Mouse (Mus musculus) embryonic facial prominence, embryonic 14.5 days (tissue): ENCODE measurements around the gene Plk2. TPM values are rescaled to one million over a fixed set of nuclear protein-coding genes. Genes with fewer than 3 reads are reported as not detected.

Source experiments
- ATAC-seq: fragments of 200-750 bp; cut with Nextera tagmentation; 2 replicates; pipeline ENCODE4 v1.8.0; 2017; ENCODE audit warnings: low read depth, moderate number of reproducible peaks, moderate TSS enrichment
- DNase-seq: peaks from one replicate; pipeline ENCODE4 v3.0.0-alpha.2; 2015; ENCODE audit warnings: low spot score
- H3K27ac ChIP-seq: fragments of 300-500 bp; sonication (generic); replicated peaks from 2 replicates; pipeline ENCODE4 v1.5.1; 2014; ENCODE audit warnings: low read depth, mild to moderate bottlenecking, low read length, moderate library complexity
- H3K27me3 ChIP-seq: fragments of 300-500 bp; sonication (generic); replicated peaks from 2 replicates; pipeline ENCODE4 v1.6.1; 2014; ENCODE audit warnings: low read length; ENCODE audit not compliant: control insufficient read depth, insufficient read depth
- H3K36me3 ChIP-seq: fragments of 300-500 bp; sonication (generic); 2 replicates; pipeline ENCODE4 v1.6.1; 2014; ENCODE audit warnings: low read length, mixed read lengths; ENCODE audit not compliant: control insufficient read depth, insufficient read depth
- H3K4me1 ChIP-seq: fragments of 300-500 bp; sonication (generic); 2 replicates; pipeline ENCODE4 v1.6.1; 2014; ENCODE audit warnings: antibody characterized with exemption, low read length; ENCODE audit not compliant: control insufficient read depth, insufficient read depth
- H3K4me2 ChIP-seq: fragments of 300-500 bp; sonication (generic); 2 replicates; pipeline ENCODE4 v1.6.1; 2014; ENCODE audit warnings: low read depth, mild to moderate bottlenecking, low read length, moderate library complexity, mixed read lengths
- H3K4me3 ChIP-seq: fragments of 300-500 bp; sonication (generic); 2 replicates; pipeline ENCODE4 v1.5.1; 2014; ENCODE audit warnings: low read depth, mild to moderate bottlenecking, low read length
- H3K9ac ChIP-seq: fragments of 300-500 bp; sonication (generic); 2 replicates; pipeline ENCODE4 v1.6.1; 2014; ENCODE audit warnings: low read depth, mild to moderate bottlenecking, low read length, moderate library complexity, mixed read lengths
- H3K9me3 ChIP-seq: fragments of 300-500 bp; sonication (generic); 2 replicates; pipeline ENCODE4 v1.6.1; 2016; ENCODE audit warnings: low read length; ENCODE audit not compliant: control insufficient read depth
- WGBS: fragments of 180-500 bp; shearing (Covaris S2); extraction: QIAGEN DNeasy Blood & Tissue Kit; methylation state at CpG from one replicate; pipeline ENCODE4 v1.1.7; 2014; 5-methylcytosine and 5-hydroxymethylcytosine counted together
- polyA plus RNA-seq: library from polyadenylated mRNA; unstranded; fragments of >200 nt; fragmentation: Nextera tagmentation; extraction: Ambion mirVana; gene quantifications from 2 replicates; pipeline ENCODE4 v1.2.1, GENCODE M21; 2014

The Plk2 gene
- polyA plus RNA-seq, 1 experiment from 2014 or later = 97.9 TPM

DNA sequence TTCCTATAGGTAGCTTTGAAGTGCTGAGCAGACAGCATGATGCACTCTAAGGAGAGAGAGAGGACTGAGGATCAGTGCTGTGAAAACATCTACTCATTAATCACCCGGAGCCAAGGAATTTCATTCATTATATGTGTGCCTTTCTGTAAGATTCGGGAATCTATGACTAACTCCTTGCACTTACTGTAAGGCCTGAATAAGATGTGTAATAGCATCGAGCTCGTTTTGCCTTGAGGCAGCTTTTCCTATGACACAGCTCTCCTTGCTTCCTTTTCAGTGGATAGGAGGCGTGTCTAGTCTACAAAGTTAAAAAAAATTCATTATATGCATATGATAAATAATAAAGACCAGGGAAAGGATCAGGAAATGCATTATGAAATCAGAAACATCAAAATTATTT, 24.8 kb downstream of the Plk2 start:
- Histone ChIP-seq H3K36me3 (no peaks in the 10 kb centered on the region), H3K9ac (no peak overlapping the region), H3K4me3 (no peak overlapping the region), H3K4me2 (no peak overlapping the region), H3K4me1 (no peaks in the 10 kb centered on the region), H3K27me3 (no peaks in the 10 kb centered on the region), H3K9me3 (no peaks in the 10 kb centered on the region), H3K27ac (no peak overlapping the region)
- ATAC-seq = no peak
- DNase-seq = no peak
- 68% methylated on average over 5 of the region's 5 CpGs for WGBS

DNA sequence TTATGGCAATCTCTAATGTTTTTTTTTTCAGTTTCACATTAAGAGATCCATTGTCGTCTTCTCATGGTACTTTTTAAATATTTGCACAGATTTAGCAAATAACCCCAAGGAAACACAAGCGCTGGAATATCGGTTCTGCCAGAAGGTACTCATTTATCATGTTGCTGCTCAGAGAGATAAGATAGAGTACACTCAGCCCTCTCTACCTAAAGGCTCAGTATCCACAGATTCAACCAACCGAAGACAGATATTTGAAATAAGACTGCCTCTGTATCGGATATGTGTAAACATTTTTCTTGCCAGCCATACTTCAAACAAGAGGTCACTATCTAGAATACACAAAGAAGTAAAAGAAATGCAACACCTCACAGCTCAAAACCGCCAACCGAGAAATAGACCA, 27.6 kb downstream of the Plk2 start:
- no peak overlapping the region for H3K4me2 ChIP-seq

DNA sequence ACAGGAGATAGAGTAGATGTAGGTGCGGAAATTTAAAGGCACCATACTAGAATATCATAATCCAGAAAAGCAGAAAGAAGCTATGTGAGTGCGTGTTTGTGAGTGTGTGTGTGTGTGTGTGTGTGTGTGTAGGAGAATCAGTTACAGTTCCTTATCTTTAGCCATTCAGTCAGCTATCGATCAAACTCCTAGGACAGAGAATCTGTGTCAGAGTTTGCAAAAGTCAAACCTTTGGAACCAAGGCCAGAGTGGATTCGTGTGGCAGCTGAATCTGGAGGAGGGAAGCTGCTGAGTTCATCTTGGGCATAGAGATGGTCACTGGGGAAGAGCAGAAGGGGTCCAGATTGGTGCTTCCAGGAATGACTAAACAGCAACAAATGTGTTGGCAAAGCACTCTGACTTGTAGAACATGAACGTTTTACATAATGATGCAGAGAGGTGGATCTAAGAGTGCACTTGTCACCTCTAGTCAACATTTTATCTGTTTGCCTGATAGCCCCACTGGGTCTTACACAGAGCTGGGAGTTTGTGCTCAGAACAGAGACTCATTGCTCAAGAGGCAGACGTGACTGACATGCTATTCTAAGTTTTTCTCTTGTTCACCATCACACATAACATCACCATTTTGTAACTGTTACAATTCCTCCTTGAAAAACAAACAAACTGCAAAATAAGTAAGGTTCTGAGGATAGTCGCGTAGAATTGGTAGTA, 30.8 kb downstream of the Plk2 start:
- WGBS = 81% methylated on average over 8 of the region's 8 CpGs
- Histone ChIP-seq H3K9ac (no peak overlapping the region), H3K9me3 (no peaks in the 10 kb centered on the region), H3K36me3 (no peaks in the 10 kb centered on the region), H3K4me3 (no peak overlapping the region), H3K4me1 (no peaks in the 10 kb centered on the region), H3K27ac (no peak overlapping the region), H3K27me3 (no peaks in the 10 kb centered on the region), H3K4me2 (no peak overlapping the region)
- ATAC-seq (no peak), DNase-seq (no peak)

More for the DNA sequence above, 27.6 kb downstream of the Plk2 start:
- Histone ChIP-seq H3K9me3 (no peaks in the 10 kb centered on the region), H3K9ac (no peak overlapping the region), H3K27me3 (no peaks in the 10 kb centered on the region), H3K4me3 (no peak overlapping the region), H3K36me3 (no peaks in the 10 kb centered on the region), H3K4me1 (no peaks in the 10 kb centered on the region), H3K27ac (no peak overlapping the region)
- DNase-seq (no peak), ATAC-seq (no peak)
- 78% methylated on average over 7 of the region's 7 CpGs for WGBS

DNA sequence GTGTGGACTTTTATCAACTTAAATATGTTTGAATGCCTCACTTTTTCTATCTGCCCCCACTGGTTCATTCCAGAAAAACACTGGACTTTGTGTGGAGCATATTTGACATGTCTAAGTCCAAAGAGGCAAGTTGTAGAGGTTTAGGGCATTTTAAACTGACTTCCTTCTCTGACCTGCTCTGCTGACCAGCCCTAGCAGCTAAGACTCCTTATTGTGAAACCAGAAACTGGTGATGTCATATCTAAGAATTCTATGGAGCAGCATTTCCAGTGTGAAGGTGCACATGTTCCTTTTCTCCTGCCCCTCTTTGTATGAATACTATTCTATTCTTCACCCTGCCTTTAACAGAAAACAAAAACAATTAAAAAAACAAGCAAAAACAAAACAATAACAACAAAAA, 36.5 kb downstream of the Plk2 start:
- Histone ChIP-seq H3K9me3 (no peaks in the 10 kb centered on the region), H3K4me3 (no peak overlapping the region), H3K4me1 (no peaks in the 10 kb centered on the region), H3K27ac (no peak overlapping the region), H3K36me3 (no peaks in the 10 kb centered on the region), H3K4me2 (no peak overlapping the region), H3K9ac (no peak overlapping the region), H3K27me3 (no peaks in the 10 kb centered on the region)
- no peak for ATAC-seq
- DNase-seq = no peak

DNA sequence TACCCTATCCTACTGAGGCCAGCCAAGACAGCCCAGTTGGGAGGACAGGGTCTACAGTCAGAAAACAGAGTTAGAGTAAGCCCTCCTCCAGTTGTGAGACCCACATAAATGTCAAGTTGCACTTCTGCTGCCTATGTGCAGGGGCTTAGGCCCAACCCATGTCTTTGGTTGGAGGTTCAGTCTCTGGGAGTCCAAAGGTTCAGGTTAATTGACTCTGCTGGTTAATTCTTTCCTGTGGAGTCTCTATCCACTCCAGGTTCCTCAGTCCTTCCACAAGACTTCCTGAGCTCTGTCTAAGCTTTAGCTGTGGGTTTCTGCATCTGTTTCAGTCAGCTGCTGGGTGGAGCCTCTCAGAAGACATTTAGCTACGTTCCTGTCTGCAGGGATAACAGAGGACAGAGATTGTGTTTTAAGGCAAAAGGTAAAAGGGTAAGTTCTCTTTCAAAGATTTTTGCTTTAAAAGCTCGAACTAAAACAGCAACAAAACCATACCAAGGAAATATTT, 37.3 kb downstream of the Plk2 start:
- no peak overlapping the region for H3K4me2 ChIP-seq
- no peak for ATAC-seq

DNA sequence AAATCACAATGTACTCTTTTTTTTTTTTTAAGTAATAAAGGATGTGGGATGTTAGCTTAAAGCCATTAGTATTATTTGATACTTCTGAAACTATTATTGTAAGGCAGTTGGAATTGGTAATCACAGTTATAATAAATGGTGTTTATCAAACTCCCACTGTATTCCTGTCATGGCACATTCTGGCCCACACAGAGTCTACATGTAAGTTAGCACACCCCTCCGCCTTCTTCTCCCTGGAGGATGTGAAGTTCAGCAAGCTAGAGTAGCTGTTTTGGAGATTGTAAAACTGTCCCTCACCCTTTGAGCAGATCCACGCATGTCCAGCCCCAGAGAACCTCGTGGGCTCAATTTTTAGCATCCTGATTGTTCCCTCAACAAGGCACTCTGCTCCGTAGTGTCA, 37.8 kb downstream of the Plk2 start:
- H3K4me3 ChIP-seq = no peak overlapping the region
- no peaks in the 10 kb centered on the region for H3K36me3 ChIP-seq
- no peaks in the 10 kb centered on the region for H3K4me1 ChIP-seq
- ATAC-seq = no peak
- 87% methylated on average over 4 of the region's 4 CpGs for WGBS
- no peak overlapping the region for H3K9ac ChIP-seq
- no peak overlapping the region for H3K27ac ChIP-seq
- H3K9me3 ChIP-seq = no peaks in the 10 kb centered on the region
- no peaks in the 10 kb centered on the region for H3K27me3 ChIP-seq
- no peak for DNase-seq
- no peak overlapping the region for H3K4me2 ChIP-seq

More for the DNA sequence above, 37.3 kb downstream of the Plk2 start:
- no peak overlapping the region for H3K9ac ChIP-seq
- 57% methylated on average over 2 of the region's 2 CpGs for WGBS
- no peaks in the 10 kb centered on the region for H3K4me1 ChIP-seq
- no peak overlapping the region for H3K4me3 ChIP-seq
- H3K9me3 ChIP-seq = no peaks in the 10 kb centered on the region
- no peaks in the 10 kb centered on the region for H3K27me3 ChIP-seq
- no peaks in the 10 kb centered on the region for H3K36me3 ChIP-seq
- no peak for DNase-seq
- H3K27ac ChIP-seq = no peak overlapping the region

DNA sequence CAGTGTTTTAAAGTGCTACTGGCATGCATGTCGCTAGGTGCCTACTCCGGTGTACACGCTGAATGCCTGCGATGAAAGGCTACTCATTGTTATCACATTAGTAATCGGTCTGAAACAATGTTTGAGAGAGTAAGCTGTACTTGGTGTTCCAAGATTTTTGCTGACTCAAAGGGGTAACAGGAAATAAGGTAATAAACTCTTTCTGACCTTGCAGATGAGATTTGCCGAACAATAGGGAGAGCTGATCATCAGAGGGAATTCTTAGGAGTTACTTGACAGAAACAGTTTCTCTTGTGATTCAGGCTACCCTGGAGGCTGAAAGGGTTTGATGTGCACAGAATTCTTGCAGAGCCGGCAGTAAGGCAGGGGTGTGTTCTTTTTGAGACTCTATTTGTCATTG, 41.8 kb downstream of the Plk2 start:
- Histone ChIP-seq H3K27me3 (no peaks in the 10 kb centered on the region), H3K4me2 (no peak overlapping the region), H3K9me3 (no peaks in the 10 kb centered on the region), H3K36me3 (no peaks in the 10 kb centered on the region), H3K27ac (no peak overlapping the region), H3K4me3 (no peak overlapping the region), H3K4me1 (no peaks in the 10 kb centered on the region), H3K9ac (no peak overlapping the region)
- DNase-seq (peak; percentile 37), ATAC-seq (no peak)
- WGBS = 51% methylated on average over 7 of the region's 7 CpGs

DNA sequence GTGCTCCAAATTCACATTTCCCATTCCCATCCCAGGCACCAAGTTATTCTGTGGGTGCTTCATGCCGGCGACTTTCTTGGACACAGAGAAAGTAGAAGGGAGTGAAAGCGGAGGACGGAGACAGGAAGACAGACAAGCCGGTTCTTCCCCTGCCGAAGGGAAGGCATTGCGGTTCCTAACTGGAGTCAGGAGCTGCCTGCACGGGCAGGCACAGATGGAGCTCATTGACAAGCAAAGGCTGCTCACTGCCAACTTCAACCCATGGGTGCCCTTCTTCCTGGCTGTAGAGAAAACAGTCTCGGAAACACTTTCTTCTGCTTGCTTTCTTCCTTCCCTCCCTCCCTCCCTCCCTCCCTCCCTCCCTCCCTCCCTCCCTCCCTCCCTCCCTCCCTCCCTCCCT, 43.8 kb downstream of the Plk2 start:
- no peak for ATAC-seq
- H3K27ac ChIP-seq = no peak overlapping the region
- no peak overlapping the region for H3K4me2 ChIP-seq
- no peaks in the 10 kb centered on the region for H3K9me3 ChIP-seq
- H3K27me3 ChIP-seq = no peaks in the 10 kb centered on the region
- no peak overlapping the region for H3K9ac ChIP-seq
- H3K4me1 ChIP-seq = no peaks in the 10 kb centered on the region
- whole genome bisulfite sequencing = 70% methylated on average over 9 of the region's 9 CpGs
- no peaks in the 10 kb centered on the region for H3K36me3 ChIP-seq
- no peak for DNase-seq
- H3K4me3 ChIP-seq = no peak overlapping the region

DNA sequence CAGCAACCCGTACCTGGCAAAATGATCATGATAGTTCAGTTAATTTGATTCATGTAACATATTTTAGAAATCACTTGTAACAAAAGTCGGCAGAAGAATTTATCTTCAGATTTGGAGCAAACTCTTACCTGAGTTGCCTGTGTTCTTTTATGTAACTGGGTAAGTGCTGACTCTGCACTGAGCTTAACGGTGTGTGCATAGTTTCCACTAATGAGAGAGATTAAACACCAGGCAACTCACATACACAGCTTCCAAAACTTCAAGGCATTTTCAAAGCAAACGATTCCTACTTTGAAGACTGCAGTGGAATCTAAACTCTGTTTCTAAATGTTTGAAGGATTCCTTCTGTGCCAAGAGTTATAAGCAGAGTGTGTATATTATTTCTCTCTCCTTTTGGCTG, 49.5 kb downstream of the Plk2 start:
- 57% methylated on average over 4 of the region's 4 CpGs for WGBS
- H3K4me2 ChIP-seq = no peak overlapping the region
- H3K4me1 ChIP-seq = peaks cover 13% of the 10 kb centered on the region

More for the DNA sequence above, 49.5 kb downstream of the Plk2 start:
- H3K27ac ChIP-seq = no peak overlapping the region
- no peaks in the 10 kb centered on the region for H3K36me3 ChIP-seq
- H3K9me3 ChIP-seq = no peaks in the 10 kb centered on the region
- H3K9ac ChIP-seq = no peak overlapping the region
- DNase-seq (no peak), ATAC-seq (no peak)
- H3K27me3 ChIP-seq = no peaks in the 10 kb centered on the region
- no peak overlapping the region for H3K4me3 ChIP-seq
